Mouse (Mus musculus) kidney, postnatal 0 days (tissue): ENCODE measurements at regions not wholly inside any gene's neighbourhood (a gene's known extent, or its start where the extent isn't known, plus 50 kb on each side); places are given as distances from the start of the nearest gene placed in this dataset.

Source experiments
- ATAC-seq: fragments of 200-750 bp; cut with Nextera tagmentation; replicated peaks from 2 replicates; pipeline ENCODE4 v1.8.0; 2017; ENCODE audit warnings: low read depth, moderate number of reproducible peaks, moderate TSS enrichment, moderate library complexity; ENCODE audit not compliant: low FRiP score
- DNase-seq: peaks from one replicate; pipeline ENCODE4 v3.0.0-alpha.2; 2016; ENCODE audit warnings: low spot score
- H3K27ac ChIP-seq: fragments of 300-500 bp; sonication (generic); 2 replicates; pipeline ENCODE4 v1.5.1; 2014; ENCODE audit warnings: mild to moderate bottlenecking
- H3K27me3 ChIP-seq: fragments of 300-500 bp; sonication (generic); 2 replicates; pipeline ENCODE4 v1.6.1; 2014; ENCODE audit warnings: low read length, mixed read lengths; ENCODE audit not compliant: insufficient read depth
- H3K36me3 ChIP-seq: fragments of 300-500 bp; sonication (generic); 2 replicates; pipeline ENCODE4 v1.6.1; 2014; ENCODE audit warnings: low read length, mixed read lengths; ENCODE audit not compliant: insufficient read depth
- H3K4me1 ChIP-seq: fragments of 300-500 bp; sonication (generic); replicated peaks from 2 replicates; pipeline ENCODE4 v1.6.1; 2014; ENCODE audit warnings: antibody characterized with exemption, low read length, mixed read lengths; ENCODE audit not compliant: insufficient read depth
- H3K4me2 ChIP-seq: fragments of 300-500 bp; sonication (generic); 2 replicates; pipeline ENCODE4 v1.6.1; 2014; ENCODE audit warnings: mild to moderate bottlenecking, low read length, moderate library complexity, mixed read lengths
- H3K4me3 ChIP-seq: fragments of 300-500 bp; sonication (generic); replicated peaks from 2 replicates; pipeline ENCODE4 v1.5.1; 2014; ENCODE audit warnings: low read depth, low read length
- H3K9ac ChIP-seq: fragments of 300-500 bp; sonication (generic); 2 replicates; pipeline ENCODE4 v1.6.1; 2014; ENCODE audit warnings: low read depth, low read length
- H3K9me3 ChIP-seq: fragments of 300-500 bp; sonication (generic); replicated peaks from 2 replicates; pipeline ENCODE4 v1.6.1; 2016; ENCODE audit warnings: low read length, inconsistent platforms, mixed read lengths
- CTCF ChIP-seq: IDR thresholded peaks from 2 replicates; pipeline ENCODE4 v1.5.1; 2016; ENCODE audit warnings: antibody characterized with exemption, low read depth, mild to moderate bottlenecking, moderate library complexity
- WGBS: fragments of 180-500 bp; shearing (Covaris S2); extraction: QIAGEN DNeasy Blood & Tissue Kit; methylation state at CpG from one replicate; pipeline ENCODE4 v1.1.7; 2014; 5-methylcytosine and 5-hydroxymethylcytosine counted together

- H3K36me3 ChIP-seq = no peaks in the 10 kb centered on the region
- peaks cover 8% of the 10 kb centered on the region; the same call in 1 of the 2 replicates for H3K4me1 ChIP-seq
- ATAC-seq (no peak), DNase-seq (no peak)
- no peak overlapping the region for H3K9ac ChIP-seq
- no peak overlapping the region for H3K4me2 ChIP-seq
- 54% methylated on average over 20 of the region's 20 CpGs for WGBS
- H3K4me3 ChIP-seq = no peak overlapping the region
- no peaks in the 10 kb centered on the region for H3K9me3 ChIP-seq
- H3K27me3 ChIP-seq = 0 out of 2 replicates have a peak, but pooled peaks cover 3% of the 10 kb centered on the region
- TF ChIP-seq CTCF = peak; percentile 6; the same call in 1 of the 2 replicates
- H3K27ac ChIP-seq = no peak overlapping the region
These were observed 155.0 kb upstream of the A530016L24Rik start for GRCm38 (mm10) chr12:112334106-112334855.

GRCm38 (mm10) chr12:112335641-112336040, 153.6 kb upstream of the A530016L24Rik start:
- Histone ChIP-seq H3K4me2 (no peak overlapping the region), H3K27me3 (no peaks in the 10 kb centered on the region), H3K9ac (no peak overlapping the region), H3K36me3 (no peaks in the 10 kb centered on the region), H3K9me3 (no peaks in the 10 kb centered on the region), H3K27ac (no peak overlapping the region), H3K4me1 (peaks cover 8% of the 10 kb centered on the region; the same call in 1 of the 2 replicates), H3K4me3 (no peak overlapping the region)
- WGBS = 50% methylated on average over 7 of the region's 7 CpGs
- DNase-seq (no peak), ATAC-seq (no peak)
- no peak for TF ChIP-seq CTCF

- no peak for DNase-seq
- Histone ChIP-seq H3K36me3 (no peaks in the 10 kb centered on the region), H3K4me3 (no peak overlapping the region), H3K9ac (no peak overlapping the region), H3K4me1 (peaks cover 8% of the 10 kb centered on the region; the same call in 1 of the 2 replicates), H3K27ac (no peak overlapping the region), H3K4me2 (no peak overlapping the region), H3K9me3 (no peaks in the 10 kb centered on the region), H3K27me3 (no peaks in the 10 kb centered on the region)
- no peak for ATAC-seq
- 83% methylated on average over 9 of the region's 9 CpGs for WGBS
- TF ChIP-seq CTCF = no peak
These were observed 152.5 kb upstream of the A530016L24Rik start for GRCm38 (mm10) chr12:112336691-112337295.

- Histone ChIP-seq H3K4me3 (no peak overlapping the region), H3K4me1 (peaks cover 8% of the 10 kb centered on the region; the same call in 1 of the 2 replicates), H3K9me3 (no peaks in the 10 kb centered on the region), H3K9ac (no peak overlapping the region), H3K4me2 (no peak overlapping the region), H3K27me3 (no peaks in the 10 kb centered on the region), H3K36me3 (no peaks in the 10 kb centered on the region), H3K27ac (no peak overlapping the region)
- ATAC-seq (no peak), DNase-seq (peak; percentile 34)
- WGBS = 51% methylated on average over 11 of the region's 11 CpGs
- no peak for TF ChIP-seq CTCF
These were observed 151.8 kb upstream of the A530016L24Rik start for GRCm38 (mm10) chr12:112337443-112337842.

- H3K4me3 ChIP-seq = no peak overlapping the region
- DNase-seq (no peak), ATAC-seq (no peak)
- H3K4me2 ChIP-seq = no peak overlapping the region
- H3K4me1 ChIP-seq = peaks cover 9% of the 10 kb centered on the region
- no peaks in the 10 kb centered on the region for H3K27me3 ChIP-seq
- H3K36me3 ChIP-seq = no peaks in the 10 kb centered on the region
- no peak overlapping the region for H3K27ac ChIP-seq
- TF ChIP-seq CTCF = no peak
- 26% methylated on average over 15 of the region's 15 CpGs for WGBS
- H3K9ac ChIP-seq = no peak overlapping the region
- H3K9me3 ChIP-seq = no peaks in the 10 kb centered on the region
These were observed 150.3 kb upstream of the A530016L24Rik start for GRCm38 (mm10) chr12:112338976-112339375.

GRCm38 (mm10) chr12:112339481-112340179, 149.6 kb upstream of the A530016L24Rik start:
- TF ChIP-seq CTCF = no peak
- H3K9me3 ChIP-seq = no peaks in the 10 kb centered on the region
- WGBS = 48% methylated on average over 11 of the region's 11 CpGs
- no peak overlapping the region for H3K27ac ChIP-seq
- H3K36me3 ChIP-seq = no peaks in the 10 kb centered on the region
- no peak overlapping the region for H3K4me3 ChIP-seq
- ATAC-seq (no peak), DNase-seq (no peak)
- H3K27me3 ChIP-seq = no peaks in the 10 kb centered on the region
- peaks cover 5% of the 10 kb centered on the region for H3K4me1 ChIP-seq
- H3K9ac ChIP-seq = no peak overlapping the region
- no peak overlapping the region for H3K4me2 ChIP-seq
